Mouse (Mus musculus): ENCODE results near the gene Nr6a1. TPM values are rescaled to one million over a fixed set of nuclear protein-coding genes. Genes with fewer than 3 reads are reported as not detected.
A peak's percentile ranks its signal among the peaks of the same experiment; 100 is the strongest.

The Nr6a1 gene
- polyA plus RNA-seq, 1 experiment from 2014 or later, result 1.5 TPM

GRCm38 (mm10) chr2:38704336-38704735 lies 223.2 kb downstream of the Nr6a1 start:
- no peak for ATAC-seq
- H3K9ac ChIP-seq, result no peak overlapping the region
- WGBS, result 84% methylated on average over 9 of the region's 9 CpGs
- H3K4me3 ChIP-seq, result no peak overlapping the region
- H3K4me2 ChIP-seq, result no peak overlapping the region
- H3K27ac ChIP-seq, result no peak overlapping the region
- peaks cover 100% of the 10 kb centered on the region for H3K27me3 ChIP-seq
- no peaks in the 10 kb centered on the region for H3K4me1 ChIP-seq
- no peaks in the 10 kb centered on the region for H3K9me3 ChIP-seq (replicated peaks)
- H3K36me3 ChIP-seq (ENCODE audit: poor library complexity, severe bottlenecking), result no peaks in the 10 kb centered on the region

GRCm38 (mm10) chr2:38700177-38700576 lies 227.3 kb downstream of the Nr6a1 start:
- H3K27me3 ChIP-seq, result peaks cover 99% of the 10 kb centered on the region
- 53% methylated on average over 5 of the region's 5 CpGs for WGBS
- ATAC-seq, result no peak

GRCm38 (mm10) chr2:38698623-38699022 lies 228.9 kb downstream of the Nr6a1 start:
- 89% methylated on average over 5 of the region's 5 CpGs for WGBS
- Histone ChIP-seq H3K9ac (no peak overlapping the region), H3K4me2 (no peak overlapping the region), H3K4me1 (peaks cover 12% of the 10 kb centered on the region), H3K27me3 (peaks cover 99% of the 10 kb centered on the region), H3K4me3 (no peak overlapping the region), H3K27ac (no peak overlapping the region), H3K36me3 (ENCODE audit: poor library complexity, severe bottlenecking) (no peaks in the 10 kb centered on the region), H3K9me3 (replicated peaks) (no peaks in the 10 kb centered on the region)
- ATAC-seq, result no peak

More at GRCm38 (mm10) chr2:38700177-38700576, 227.3 kb downstream of the Nr6a1 start:
- no peak overlapping the region for H3K27ac ChIP-seq
- no peak overlapping the region for H3K4me3 ChIP-seq
- H3K9ac ChIP-seq, result no peak overlapping the region
- H3K4me2 ChIP-seq, result no peak overlapping the region
- peaks cover 12% of the 10 kb centered on the region for H3K4me1 ChIP-seq
- H3K9me3 ChIP-seq (replicated peaks), result no peaks in the 10 kb centered on the region
- H3K36me3 ChIP-seq (ENCODE audit: poor library complexity, severe bottlenecking), result no peaks in the 10 kb centered on the region

- no peaks in the 10 kb centered on the region for H3K36me3 ChIP-seq (ENCODE audit: poor library complexity, severe bottlenecking)
- no peaks in the 10 kb centered on the region for H3K9me3 ChIP-seq (replicated peaks)
- H3K27me3 ChIP-seq, result peaks cover 99% of the 10 kb centered on the region
- 5% methylated on average over 27 of the region's 27 CpGs for WGBS
- peaks cover 12% of the 10 kb centered on the region for H3K4me1 ChIP-seq
- no peak overlapping the region for H3K4me3 ChIP-seq
- H3K4me2 ChIP-seq, result peak overlapping the region; percentile 30
- 0 out of 2 replicates have a peak overlapping the region, but pooled peaks have one; percentile 14 for H3K9ac ChIP-seq
- peak; percentile 36; the same call in 1 of the 2 replicates for ATAC-seq
- H3K27ac ChIP-seq, result no peak overlapping the region
Measured at GRCm38 (mm10) chr2:38697128-38698120, 230.1 kb downstream of the Nr6a1 start.

- H3K4me2 ChIP-seq, result no peak overlapping the region
- no peaks in the 10 kb centered on the region for H3K36me3 ChIP-seq (ENCODE audit: poor library complexity, severe bottlenecking)
- no peak overlapping the region for H3K27ac ChIP-seq
- peaks cover 12% of the 10 kb centered on the region for H3K4me1 ChIP-seq
- WGBS, result 10% methylated on average over 9 of the region's 9 CpGs
- H3K9ac ChIP-seq, result no peak overlapping the region
- no peak for ATAC-seq
- H3K27me3 ChIP-seq, result peaks cover 99% of the 10 kb centered on the region
- H3K9me3 ChIP-seq (replicated peaks), result no peaks in the 10 kb centered on the region
- H3K4me3 ChIP-seq, result no peak overlapping the region
Measured at GRCm38 (mm10) chr2:38695770-38696169, 231.7 kb downstream of the Nr6a1 start.

- Histone ChIP-seq H3K4me1 (peaks cover 18% of the 10 kb centered on the region), H3K9me3 (replicated peaks) (no peaks in the 10 kb centered on the region), H3K27ac (no peak overlapping the region), H3K27me3 (peaks cover 77% of the 10 kb centered on the region), H3K4me3 (no peak overlapping the region), H3K9ac (no peak overlapping the region), H3K36me3 (ENCODE audit: poor library complexity, severe bottlenecking) (no peaks in the 10 kb centered on the region), H3K4me2 (no peak overlapping the region)
- WGBS, result 17% methylated on average over 8 of the region's 8 CpGs
- ATAC-seq, result no peak
Measured at GRCm38 (mm10) chr2:38691542-38691941, 235.9 kb downstream of the Nr6a1 start.

GRCm38 (mm10) chr2:38689881-38690280 lies 237.6 kb downstream of the Nr6a1 start:
- no peak for ATAC-seq
- H3K27me3 ChIP-seq, result peaks cover 60% of the 10 kb centered on the region
- H3K27ac ChIP-seq, result no peak overlapping the region
- 45% methylated on average over 1 of the region's 1 CpGs for WGBS
- no peak overlapping the region for H3K4me3 ChIP-seq
- no peak overlapping the region for H3K4me2 ChIP-seq
- no peaks in the 10 kb centered on the region for H3K36me3 ChIP-seq (ENCODE audit: poor library complexity, severe bottlenecking)
- no peaks in the 10 kb centered on the region for H3K9me3 ChIP-seq (replicated peaks)
- peaks cover 22% of the 10 kb centered on the region for H3K4me1 ChIP-seq
- H3K9ac ChIP-seq, result no peak overlapping the region

- Histone ChIP-seq H3K4me2 (peak overlapping the region; percentile 62), H3K9me3 (replicated peaks) (no peaks in the 10 kb centered on the region), H3K27me3 (peaks cover 51% of the 10 kb centered on the region), H3K4me3 (peak overlapping the region; percentile 30), H3K4me1 (peaks cover 22% of the 10 kb centered on the region), H3K9ac (peak overlapping the region; percentile 53), H3K36me3 (ENCODE audit: poor library complexity, severe bottlenecking) (no peaks in the 10 kb centered on the region), H3K27ac (peak overlapping the region; percentile 66)
- 2% methylated on average over 29 of the region's 29 CpGs for WGBS
- peak; percentile 90 for ATAC-seq
Measured at GRCm38 (mm10) chr2:38688791-38689520, 238.5 kb downstream of the Nr6a1 start.

- ATAC-seq, result no peak
- Histone ChIP-seq H3K27ac (no peak overlapping the region), H3K27me3 (peaks cover 19% of the 10 kb centered on the region), H3K36me3 (ENCODE audit: poor library complexity, severe bottlenecking) (no peaks in the 10 kb centered on the region), H3K9ac (no peak overlapping the region), H3K4me3 (no peak overlapping the region), H3K4me1 (peaks cover 22% of the 10 kb centered on the region), H3K4me2 (no peak overlapping the region), H3K9me3 (replicated peaks) (no peaks in the 10 kb centered on the region)
- WGBS, result 79% methylated on average over 3 of the region's 3 CpGs
Measured at GRCm38 (mm10) chr2:38685746-38686145, 241.7 kb downstream of the Nr6a1 start.

GRCm38 (mm10) chr2:38683083-38683482 lies 244.4 kb downstream of the Nr6a1 start:
- Histone ChIP-seq H3K4me1 (peaks cover 9% of the 10 kb centered on the region), H3K4me3 (no peak overlapping the region), H3K9ac (no peak overlapping the region), H3K27ac (no peak overlapping the region), H3K27me3 (peaks cover 9% of the 10 kb centered on the region; the same call in 1 of the 2 replicates), H3K4me2 (no peak overlapping the region), H3K36me3 (ENCODE audit: poor library complexity, severe bottlenecking) (no peaks in the 10 kb centered on the region), H3K9me3 (replicated peaks) (no peaks in the 10 kb centered on the region)
- 89% methylated on average over 5 of the region's 5 CpGs for WGBS
- no peak for ATAC-seq

GRCm38 (mm10) chr2:38682209-38682608 lies 245.3 kb downstream of the Nr6a1 start:
- no peak for ATAC-seq
- H3K4me2 ChIP-seq, result no peak overlapping the region
- H3K9ac ChIP-seq, result no peak overlapping the region
- H3K4me1 ChIP-seq, result peaks cover 5% of the 10 kb centered on the region; the same call in 1 of the 2 replicates
- WGBS, result 94% methylated on average over 5 of the region's 5 CpGs
- H3K27ac ChIP-seq, result no peak overlapping the region
- H3K9me3 ChIP-seq (replicated peaks), result no peaks in the 10 kb centered on the region
- no peaks in the 10 kb centered on the region for H3K36me3 ChIP-seq (ENCODE audit: poor library complexity, severe bottlenecking)
- H3K4me3 ChIP-seq, result no peak overlapping the region
- H3K27me3 ChIP-seq, result 0 out of 2 replicates have a peak, but pooled peaks cover 5% of the 10 kb centered on the region

GRCm38 (mm10) chr2:38678947-38679346 lies 248.5 kb downstream of the Nr6a1 start:
- no peaks in the 10 kb centered on the region for H3K9me3 ChIP-seq (replicated peaks)
- H3K4me2 ChIP-seq, result no peak overlapping the region
- no peak overlapping the region for H3K4me3 ChIP-seq
- H3K4me1 ChIP-seq, result no peaks in the 10 kb centered on the region
- no peak overlapping the region for H3K27ac ChIP-seq
- H3K36me3 ChIP-seq (ENCODE audit: poor library complexity, severe bottlenecking), result no peaks in the 10 kb centered on the region
- no peaks in the 10 kb centered on the region for H3K27me3 ChIP-seq
- ATAC-seq, result no peak
- no peak overlapping the region for H3K9ac ChIP-seq
